Mouse (Mus musculus) cerebellum, adult 18-20 months (tissue): ENCODE data around the gene Casc4.
A peak's percentile ranks its signal among the peaks of the same experiment; 100 is the strongest.
"Not testable (repeated sequence)": the region's sequence is repeated elsewhere in the genome, so short reads cannot be mapped to it uniquely, and the experiment has no call there.

Experiments used
- DNase-seq, 2 experiments: peaks; one replicate each; pipeline ENCODE4 v3.0.0; 2021

Casc4 gene

GRCm38 (mm10) chr2:121916047-121916970 is 49.5 kb downstream of the Casc4 start:
- no peak for DNase-seq

GRCm38 (mm10) chr2:121937624-121938023 is 70.9 kb downstream of the Casc4 start:
- not testable (repeated sequence) for DNase-seq

DNA sequence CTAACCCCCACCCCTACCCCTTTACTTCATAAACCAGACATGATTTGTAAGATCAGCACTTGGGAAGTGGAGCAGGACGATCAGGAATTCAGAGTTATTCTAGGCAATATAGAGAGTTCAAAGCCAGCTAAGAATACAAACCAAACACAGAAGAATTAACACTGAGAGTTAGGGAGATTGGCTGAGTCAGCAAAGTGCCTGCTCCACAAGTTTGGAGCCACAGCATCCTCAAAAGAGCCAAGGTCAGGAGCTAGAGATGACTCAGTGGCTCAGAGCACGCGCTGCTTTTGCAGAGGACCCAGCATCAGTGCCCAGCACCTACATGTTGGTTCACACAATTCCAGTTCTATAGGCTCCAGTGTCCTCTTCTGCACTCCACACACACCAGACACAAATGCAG is 76.6 kb downstream of the Casc4 start:
- no peak for DNase-seq

GRCm38 (mm10) chr2:121954971-121955656 is 88.3 kb downstream of the Casc4 start:
- DNase-seq: peak in 1 of 2 experiments; percentile 18

- peak; percentile 98 for DNase-seq
Observed at GRCm38 (mm10) chr2:121955765-121956223, 89.0 kb downstream of the Casc4 start, which contains the start of the genes Ctdspl2 and Mageb3. TSS of gene Ctdspl2 (plus strand) at chr2:121956001. TSS of gene Mageb3 (minus strand) at chr2:121956092.

DNA sequence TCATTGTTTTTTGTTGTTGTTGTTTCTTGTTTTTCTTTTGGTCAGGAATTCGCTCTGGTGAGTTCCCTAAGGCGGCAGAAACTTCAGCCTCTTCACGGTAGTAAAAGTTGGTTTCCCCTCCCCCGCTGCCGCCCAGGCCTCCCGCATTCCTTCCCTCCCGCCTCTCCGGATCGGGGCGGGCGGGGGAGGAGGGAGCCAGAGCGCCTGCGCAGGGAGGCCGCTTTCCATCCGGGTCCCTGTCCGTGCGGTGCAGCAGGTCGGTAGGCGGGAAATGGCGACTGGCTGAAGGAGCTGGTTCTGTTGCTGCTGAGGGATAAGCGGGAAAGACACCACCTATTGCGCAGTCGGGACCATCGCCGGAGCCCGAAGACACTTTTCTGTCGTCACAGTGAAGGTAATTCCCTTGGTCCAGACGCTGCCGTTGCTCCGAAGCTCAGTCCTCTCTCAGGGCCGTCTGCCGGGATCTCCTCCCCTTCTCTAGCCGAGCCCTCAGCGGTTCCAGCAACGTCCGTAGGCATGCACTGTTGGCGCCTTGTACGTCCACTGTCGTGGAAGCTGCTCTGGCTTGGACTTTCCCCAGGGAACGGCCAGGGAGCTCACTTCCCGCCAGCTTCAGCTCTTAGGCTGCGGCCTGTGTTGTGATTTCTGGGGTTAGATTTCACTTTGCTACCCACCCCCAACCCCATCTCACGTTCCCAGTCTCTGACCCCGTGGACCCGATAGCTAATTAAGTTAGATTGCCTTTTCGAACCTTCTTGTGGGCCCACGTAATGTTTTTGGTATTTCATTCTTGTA is 89.7 kb downstream of the Casc4 start:
- DNase-seq: peak; percentile 93 to 97

- DNase-seq: no peak
Observed at GRCm38 (mm10) chr2:121957216-121957792, 90.5 kb downstream of the Casc4 start.
